Mouse (Mus musculus) hindbrain, postnatal 0 days (tissue): Measurements from ENCODE around the gene 1810010H24Rik. TPM values are rescaled to one million over a fixed set of nuclear protein-coding genes. Genes with fewer than 3 reads are reported as not detected.
"Not testable (repeated sequence)": the region's sequence is repeated elsewhere in the genome, so short reads cannot be mapped to it uniquely, and the experiment has no call there.

Experiments used
- ATAC-seq: fragments of 200-750 bp; cut with Nextera tagmentation; 2 replicates; pipeline ENCODE4 v1.8.0; 2017; ENCODE audit warnings: mild to moderate bottlenecking, moderate TSS enrichment, moderate library complexity
- DNase-seq: peaks from one replicate; pipeline ENCODE4 v3.0.0-alpha.2; 2015; ENCODE audit warnings: low spot score
- H3K27ac ChIP-seq: fragments of 300-500 bp; sonication (generic); 2 replicates; pipeline ENCODE4 v1.5.1; 2014; ENCODE audit warnings: mild to moderate bottlenecking
- H3K27me3 ChIP-seq: fragments of 300-500 bp; sonication (generic); 2 replicates; pipeline ENCODE4 v1.6.1; 2014; ENCODE audit warnings: low read length, mixed read lengths; ENCODE audit not compliant: insufficient read depth
- H3K36me3 ChIP-seq: fragments of 300-500 bp; sonication (generic); 2 replicates; pipeline ENCODE4 v1.6.1; 2014; ENCODE audit warnings: low read length, mixed read lengths; ENCODE audit not compliant: insufficient read depth
- H3K4me1 ChIP-seq: fragments of 300-500 bp; sonication (generic); 2 replicates; pipeline ENCODE4 v1.6.1; 2014; ENCODE audit warnings: antibody characterized with exemption, low read length, mixed read lengths; ENCODE audit not compliant: insufficient read depth
- H3K4me2 ChIP-seq: fragments of 300-500 bp; sonication (generic); 2 replicates; pipeline ENCODE4 v1.6.1; 2014; ENCODE audit warnings: low read depth, mild to moderate bottlenecking, low read length, moderate library complexity, mixed read lengths
- H3K4me3 ChIP-seq: fragments of 300-500 bp; sonication (generic); 2 replicates; pipeline ENCODE4 v1.5.1; 2014; ENCODE audit warnings: low read length
- H3K9ac ChIP-seq: fragments of 300-500 bp; sonication (generic); replicated peaks from 2 replicates; pipeline ENCODE4 v1.6.1; 2014; ENCODE audit warnings: mild to moderate bottlenecking, low read length, moderate library complexity, mixed read lengths
- H3K9me3 ChIP-seq: fragments of 300-500 bp; sonication (generic); 2 replicates; pipeline ENCODE4 v1.6.1; 2016; ENCODE audit warnings: low read length, mixed read lengths
- CTCF ChIP-seq: IDR thresholded peaks from 2 replicates; pipeline ENCODE4 v1.5.1; 2016; ENCODE audit warnings: antibody characterized with exemption, control low read depth, low read depth
- WGBS: fragments of 180-500 bp; shearing (Covaris S2); extraction: QIAGEN DNeasy Blood & Tissue Kit; methylation state at CpG from one replicate; pipeline ENCODE4 v1.1.7; 2014; 5-methylcytosine and 5-hydroxymethylcytosine counted together
- polyA plus RNA-seq: library from polyadenylated mRNA; unstranded; fragments of >200 nt; fragmentation: Nextera tagmentation; extraction: Ambion mirVana; gene quantifications from 2 replicates; pipeline ENCODE4 v1.2.1, GENCODE M21; 2015
- total RNA-seq: library from RNA; depleted of rRNA; stranded (reverse); fragments of >200 nt; gene quantifications from 2 replicates; pipeline ENCODE4 v1.2.3, GENCODE M21; 2014

The 1810010H24Rik gene
- total and polyA plus RNA-seq, 2 experiments from 2014 or later, result 6.8 to 12.0 TPM

DNA sequence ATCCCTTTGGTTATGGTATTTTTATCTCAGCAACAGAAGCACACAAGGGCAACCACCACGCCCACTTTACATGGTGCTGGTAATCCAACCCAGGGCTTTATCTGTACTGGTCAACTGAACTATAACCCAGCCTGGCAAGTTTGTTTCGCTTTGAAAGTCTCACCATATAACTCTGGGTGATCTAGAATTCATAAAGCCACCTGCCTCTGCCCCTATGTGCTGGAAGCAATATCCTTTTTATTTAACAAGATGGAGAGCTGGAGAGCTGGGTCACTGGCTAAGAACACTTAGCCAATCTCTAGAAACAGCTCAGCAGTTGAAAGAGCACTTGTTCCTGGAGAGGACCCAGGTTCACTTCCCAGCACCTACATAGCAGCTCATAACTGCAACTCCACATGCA is 38.1 kb upstream of the 1810010H24Rik start:
- TF ChIP-seq CTCF, result no peak
- Histone ChIP-seq H3K36me3 (peaks cover 14% of the 10 kb centered on the region; the same call in 1 of the 2 replicates), H3K4me3 (no peak overlapping the region), H3K9ac (no peak overlapping the region), H3K9me3 (no peaks in the 10 kb centered on the region), H3K4me2 (no peak overlapping the region), H3K27me3 (no peaks in the 10 kb centered on the region), H3K4me1 (no peaks in the 10 kb centered on the region), H3K27ac (no peak overlapping the region)
- DNase-seq (no peak), ATAC-seq (no peak)
- WGBS, result 92% methylated on average over 2 of the region's 2 CpGs

DNA sequence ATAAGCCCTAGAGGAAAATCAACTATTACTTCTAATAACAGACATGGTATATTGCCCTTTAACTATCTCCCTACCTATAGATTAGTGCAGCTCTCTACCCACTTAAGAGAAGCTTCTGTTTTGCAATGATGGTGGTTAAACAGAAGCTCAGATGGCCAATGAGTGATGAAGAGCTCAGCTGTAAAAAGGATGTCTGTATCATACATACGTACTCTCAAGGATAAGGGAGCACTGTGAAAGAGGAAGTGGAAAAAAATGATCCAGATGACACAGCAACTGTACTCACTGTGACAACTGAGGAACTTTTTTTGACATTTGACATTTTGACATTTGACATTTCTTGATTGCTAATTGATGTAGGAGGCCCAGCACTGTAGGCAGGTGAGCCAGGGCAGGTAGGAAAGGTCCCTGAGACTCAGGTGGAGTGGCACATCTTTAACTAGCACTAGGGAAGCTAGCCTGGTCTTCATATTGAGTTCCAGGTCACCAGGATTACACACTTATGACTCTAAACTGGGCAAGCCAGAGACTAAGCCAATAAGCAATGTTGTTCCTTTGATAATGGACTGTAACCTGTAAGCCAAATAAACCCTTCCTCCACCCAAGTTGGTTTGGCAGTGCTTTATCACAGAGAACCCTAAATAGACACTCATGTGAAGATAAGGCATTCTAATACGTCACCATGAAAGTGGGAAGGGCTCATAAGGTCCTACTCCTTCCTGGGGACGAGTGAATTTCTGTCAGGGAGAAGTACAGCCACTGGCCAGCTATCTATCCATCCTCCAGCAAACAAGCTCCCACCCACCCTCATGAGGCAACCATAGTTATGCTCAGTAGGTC is 31.0 kb upstream of the 1810010H24Rik start:
- 76% methylated on average over 3 of the region's 3 CpGs for WGBS
- no peak for TF ChIP-seq CTCF
- H3K36me3 ChIP-seq, result peaks cover 34% of the 10 kb centered on the region; the same call in 1 of the 2 replicates
- H3K4me2 ChIP-seq, result no peak overlapping the region
- no peak overlapping the region for H3K27ac ChIP-seq
- no peak for DNase-seq
- no peak overlapping the region for H3K9ac ChIP-seq
- no peaks in the 10 kb centered on the region for H3K4me1 ChIP-seq
- ATAC-seq, result no peak
- no peaks in the 10 kb centered on the region for H3K27me3 ChIP-seq
- H3K4me3 ChIP-seq, result no peak overlapping the region
- H3K9me3 ChIP-seq, result no peaks in the 10 kb centered on the region

- H3K27me3 ChIP-seq, H3K27ac ChIP-seq, ATAC-seq, H3K9ac ChIP-seq, H3K4me3 ChIP-seq, H3K4me2 ChIP-seq, H3K9me3 ChIP-seq, H3K4me1 ChIP-seq, DNase-seq: not testable (repeated sequence)
- WGBS, result 92% methylated on average over 7 of the region's 7 CpGs
- H3K36me3 ChIP-seq, result peaks cover 20% of the 10 kb centered on the region; the same call in 1 of the 2 replicates
Measured at GRCm38 (mm10) chr11:106996492-106996891, 29.0 kb upstream of the 1810010H24Rik start.

- no peak for TF ChIP-seq CTCF
- peak overlapping the region; percentile 84; the same call in 1 of the 2 replicates for H3K27ac ChIP-seq
- WGBS, result 10% methylated on average over 5 of the region's 5 CpGs
- DNase-seq, result no peak
- no peaks in the 10 kb centered on the region for H3K4me1 ChIP-seq
- peaks cover 20% of the 10 kb centered on the region; the same call in 1 of the 2 replicates for H3K36me3 ChIP-seq
- peak overlapping the region; percentile 73; the same call in 1 of the 2 replicates for H3K9ac ChIP-seq
- peak overlapping the region; percentile 91 for H3K4me3 ChIP-seq
- H3K4me2 ChIP-seq, result peak overlapping the region; percentile 57
- ATAC-seq, result no peak
- no peaks in the 10 kb centered on the region for H3K27me3 ChIP-seq
- no peaks in the 10 kb centered on the region for H3K9me3 ChIP-seq
Measured at GRCm38 (mm10) chr11:106997976-106998375, 27.5 kb upstream of the 1810010H24Rik start.

GRCm38 (mm10) chr11:106998651-106999150 is 26.8 kb upstream of the 1810010H24Rik start:
- Histone ChIP-seq H3K4me1 (no peaks in the 10 kb centered on the region), H3K27me3 (no peaks in the 10 kb centered on the region), H3K4me3 (peak overlapping the region; percentile 91), H3K27ac (peak overlapping the region; percentile 84), H3K36me3 (peaks cover 17% of the 10 kb centered on the region; the same call in 1 of the 2 replicates), H3K9me3 (no peaks in the 10 kb centered on the region), H3K9ac (peak overlapping the region; percentile 73), H3K4me2 (peak overlapping the region; percentile 57)
- 0% methylated on average over 26 of the region's 26 CpGs for WGBS
- ATAC-seq, result peak; percentile 21; the same call in 1 of the 2 replicates
- TF ChIP-seq CTCF, result no peak
- DNase-seq, result peak; percentile 50

DNA sequence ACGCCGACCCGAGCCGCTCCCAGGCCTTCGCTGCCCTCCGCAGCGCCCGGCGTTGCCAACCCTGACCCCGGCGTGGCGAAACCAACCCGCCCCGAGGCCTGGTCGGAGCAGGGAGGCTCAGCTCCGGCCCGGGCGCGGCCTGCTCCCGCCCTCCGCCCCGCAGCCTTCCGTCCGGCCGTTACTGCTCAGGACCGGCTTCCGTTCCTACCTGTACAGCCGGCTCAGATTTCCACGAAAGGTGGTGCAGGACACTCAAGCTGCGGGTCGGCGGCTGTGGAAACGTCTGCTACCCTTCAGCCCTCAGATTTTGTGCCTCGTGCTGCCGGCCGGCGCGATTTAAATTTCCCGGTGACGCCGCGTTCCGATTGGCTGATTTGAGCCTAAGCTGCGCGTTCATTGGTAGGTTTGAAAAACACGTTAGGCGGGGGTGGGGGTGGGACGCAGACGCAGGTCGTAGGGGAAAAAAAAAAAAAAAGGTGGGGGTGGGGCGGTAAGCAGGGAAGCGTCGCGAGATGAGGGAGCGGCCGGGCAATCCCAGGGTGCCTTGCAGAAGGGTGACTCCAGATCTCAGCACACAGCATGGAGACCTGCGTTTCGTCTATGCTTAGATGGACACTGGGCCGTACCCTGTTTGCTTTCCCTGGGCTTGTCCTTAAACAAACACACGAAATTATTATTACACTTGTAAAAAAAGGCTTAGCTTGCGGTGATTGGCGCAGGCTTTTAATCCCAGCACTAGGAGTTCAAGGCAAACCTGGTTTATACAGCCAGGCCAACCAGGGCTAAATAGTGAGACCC is 26.1 kb upstream of the 1810010H24Rik start, which contains the start of gene Kpna2:
Gene Kpna2, minus strand, starts transcription at position 391 of the 798 bp plus-strand sequence.
- DNase-seq, result peak; percentile 96
- no peak for TF ChIP-seq CTCF
- Histone ChIP-seq H3K9me3 (no peaks in the 10 kb centered on the region), H3K9ac (peak within 1 kb of the TSS; percentile 73), H3K4me3 (peak within 1 kb of the TSS; percentile 91), H3K27me3 (no peaks in the 10 kb centered on the region), H3K4me1 (no peaks in the 10 kb centered on the region), H3K36me3 (peaks cover 17% of the 10 kb centered on the region; the same call in 1 of the 2 replicates), H3K27ac (peak within 1 kb of the TSS; percentile 84), H3K4me2 (peak within 1 kb of the TSS; percentile 57)
- peak; percentile 95 for ATAC-seq
- under 1% methylated on average over 61 of the region's 62 CpGs for WGBS
